Mouse (Mus musculus) cerebellum, adult 18-20 months (tissue): ENCODE results near the gene Stk38.

Experiments used
- DNase-seq, 2 experiments: peaks; one replicate each; pipeline ENCODE4 v3.0.0; 2021

The Stk38 gene

GRCm38 (mm10) chr17:28924957-28925595, 82.7 kb downstream of the Stk38 start:
- no peak for DNase-seq

GRCm38 (mm10) chr17:28922096-28922495, 85.7 kb downstream of the Stk38 start:
- DNase-seq, result no peak

GRCm38 (mm10) chr17:28921086-28921485, 86.7 kb downstream of the Stk38 start:
- no peak for DNase-seq
